Mouse (Mus musculus): ENCODE data around the gene Pan3. TPM values are rescaled to one million over a fixed set of nuclear protein-coding genes. Genes with fewer than 3 reads are reported as not detected.

Pan3 gene
- total RNA-seq, 2 experiments from 2014 or later, result 20.7 to 22.9 TPM

DNA sequence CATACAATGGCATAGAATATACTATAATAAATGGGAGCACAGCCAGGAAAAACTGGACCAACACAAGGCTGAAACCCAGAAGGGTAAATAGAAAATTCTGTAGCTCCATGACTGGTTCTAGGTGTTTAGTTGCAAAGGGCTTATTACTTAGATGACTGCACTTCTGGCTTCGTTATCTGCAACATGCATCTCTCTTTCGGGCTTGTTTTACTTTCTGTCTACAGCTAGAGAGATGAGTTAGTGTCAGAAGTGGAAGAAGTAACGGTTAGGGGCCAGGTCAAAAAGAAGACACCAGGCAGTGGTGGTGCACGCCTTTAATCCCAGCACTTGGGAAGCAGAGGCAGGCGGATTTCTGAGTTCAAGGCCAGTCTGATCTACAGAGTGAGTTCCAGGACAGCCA, 46.1 kb downstream of the Pan3 start:
- intact Hi-C loops (cut with DNase I), result no loop called here
- no peak for DNase-seq

DNA sequence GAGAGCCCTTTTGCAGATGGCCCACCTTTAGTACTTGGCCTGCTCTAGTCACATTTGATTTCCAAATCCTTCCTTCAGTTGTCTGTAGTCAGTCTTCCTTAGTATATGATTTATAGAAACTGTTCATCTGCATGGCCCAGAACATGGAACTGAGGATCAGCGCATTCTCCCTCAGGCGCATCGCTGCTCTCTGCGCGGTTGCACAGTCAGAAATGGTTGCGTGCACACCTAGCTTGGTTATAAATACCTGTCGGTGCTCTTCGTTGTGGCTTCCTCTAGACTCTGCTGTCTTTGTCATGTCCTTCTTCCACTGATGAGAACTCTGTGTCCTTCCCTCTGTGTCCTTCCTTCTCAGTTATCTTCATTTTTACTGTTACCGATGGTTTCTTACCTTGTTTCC, 47.1 kb downstream of the Pan3 start:
- no peak for DNase-seq
- intact Hi-C loops (cut with DNase I), result no loop called here

DNA sequence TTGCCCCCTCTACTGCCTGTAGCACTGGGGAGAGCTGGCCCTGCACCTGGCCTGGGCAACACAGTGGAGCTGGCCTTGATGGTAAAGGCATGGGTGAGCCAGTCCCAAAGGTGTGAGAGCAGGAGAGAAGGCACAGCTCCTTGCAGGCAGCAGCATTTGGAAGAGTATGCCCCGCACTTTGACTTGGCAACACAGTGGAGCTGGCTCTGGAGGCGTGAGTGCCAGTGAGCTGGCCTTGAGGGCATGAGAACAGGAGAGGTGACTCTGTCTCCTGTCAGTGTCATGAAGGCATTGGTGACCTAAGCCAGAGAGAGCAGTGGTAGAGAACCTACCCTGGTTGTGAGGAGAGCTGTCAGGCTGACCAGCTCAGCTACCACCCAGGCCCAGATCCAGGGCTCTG, 49.4 kb downstream of the Pan3 start:
- DNase-seq, result no peak
- intact Hi-C loops (cut with DNase I), result no loop called here

DNA sequence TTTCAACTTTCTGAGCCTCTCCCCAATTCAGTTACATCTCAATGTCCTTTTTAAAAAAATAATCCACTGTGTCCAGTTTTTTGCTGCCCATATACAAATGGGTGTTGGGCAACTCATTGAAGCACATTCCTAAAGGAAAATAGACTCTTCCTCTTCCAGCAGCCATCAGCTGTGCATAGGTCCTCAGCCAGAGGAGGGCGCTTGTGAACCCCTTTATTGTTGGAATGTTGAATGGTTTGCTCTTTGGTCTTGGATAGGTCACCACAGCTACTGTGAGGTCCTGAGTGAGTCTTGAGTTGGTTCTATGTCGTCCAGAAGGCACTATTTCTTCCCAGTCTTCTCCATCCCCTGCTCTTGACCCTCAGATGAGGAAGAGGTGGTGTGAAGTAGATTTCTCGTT, 54.2 kb downstream of the Pan3 start:
- intact Hi-C loops (cut with DNase I), result no loop called here
- DNase-seq, result no peak

DNA sequence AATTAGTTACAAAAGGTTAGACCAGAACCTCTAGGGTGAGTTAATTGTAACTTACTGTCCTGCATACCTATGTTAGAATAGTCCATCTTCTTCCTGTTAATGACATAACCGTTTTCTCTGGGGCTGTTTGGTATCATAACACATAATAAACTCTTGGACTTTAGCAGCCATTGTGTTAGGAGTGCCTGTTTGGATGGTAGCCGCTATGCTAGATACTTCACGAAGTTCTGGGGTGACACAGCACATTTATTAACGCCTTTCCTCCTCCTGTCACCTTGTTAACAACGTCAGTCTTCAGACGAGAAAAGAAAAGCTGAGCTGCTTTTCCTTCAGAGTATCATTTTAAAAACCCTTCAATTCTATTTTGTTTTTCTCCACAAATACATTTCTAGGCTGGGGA, 59.3 kb downstream of the Pan3 start:
- intact Hi-C loops (cut with DNase I), result no loop called here
- no peak for DNase-seq

DNA sequence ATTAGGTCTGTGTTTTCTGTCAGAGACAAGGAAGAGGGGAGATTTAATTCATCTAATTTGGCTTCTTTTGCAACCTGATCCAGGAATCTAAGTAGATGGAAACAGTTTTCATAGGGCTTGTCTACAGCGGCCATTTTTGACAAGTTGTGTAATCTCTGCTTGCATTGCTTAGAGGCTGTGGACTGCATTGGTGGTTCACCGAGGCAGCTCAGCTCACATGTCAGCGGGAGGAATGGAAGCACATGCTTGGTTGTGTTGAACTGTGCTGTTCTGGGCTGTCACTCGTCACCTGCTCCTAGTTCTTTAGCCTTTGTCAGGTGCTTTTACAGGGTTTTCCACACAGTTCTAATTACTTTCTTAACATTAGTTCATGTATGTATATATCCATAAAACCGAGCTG, 60.9 kb downstream of the Pan3 start:
- DNase-seq, result no peak
- intact Hi-C loops (cut with DNase I), result no loop called here

DNA sequence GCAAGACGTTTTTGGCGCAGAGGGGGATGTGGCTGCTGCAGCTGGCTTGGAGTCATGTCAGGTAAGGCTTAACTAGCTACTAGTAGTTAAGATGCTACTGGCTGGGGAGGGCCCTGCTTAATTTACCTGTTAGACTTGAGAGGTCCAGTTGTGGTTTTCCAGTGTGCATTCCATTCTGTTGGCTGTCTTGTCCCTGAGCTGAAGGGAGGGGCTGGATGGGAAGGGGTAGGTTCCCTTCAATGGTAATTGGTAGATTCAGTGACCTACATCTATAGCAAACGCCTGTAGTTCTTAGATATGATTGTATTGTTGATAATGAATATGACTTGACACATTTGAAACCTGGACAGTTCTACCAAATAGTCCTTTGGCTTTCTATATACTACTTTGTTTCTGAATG, 62.5 kb downstream of the Pan3 start:
- intact Hi-C loops (cut with DNase I), result no loop called here
- no peak for DNase-seq

DNA sequence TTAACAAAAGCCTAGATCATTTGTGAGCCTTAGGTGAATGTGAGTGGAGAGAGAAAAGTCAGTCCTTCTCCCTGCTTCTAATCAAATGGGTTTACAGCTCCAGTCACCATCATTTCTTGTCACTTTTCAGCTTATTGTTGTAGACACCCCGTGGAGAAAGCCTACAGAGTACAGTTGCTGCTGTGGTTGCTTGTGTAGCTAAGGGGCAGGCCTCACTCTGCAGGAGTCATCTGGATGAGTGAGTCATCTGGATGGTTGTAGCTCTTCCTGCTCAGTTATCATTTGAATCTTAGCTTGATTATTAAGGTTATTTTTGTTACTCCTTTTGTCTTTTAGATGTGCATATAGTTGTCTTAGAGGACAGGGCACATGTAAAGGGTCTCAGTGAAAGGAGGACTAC, 63.2 kb downstream of the Pan3 start:
- no peak for DNase-seq
- intact Hi-C loops (cut with DNase I), result no loop called here

DNA sequence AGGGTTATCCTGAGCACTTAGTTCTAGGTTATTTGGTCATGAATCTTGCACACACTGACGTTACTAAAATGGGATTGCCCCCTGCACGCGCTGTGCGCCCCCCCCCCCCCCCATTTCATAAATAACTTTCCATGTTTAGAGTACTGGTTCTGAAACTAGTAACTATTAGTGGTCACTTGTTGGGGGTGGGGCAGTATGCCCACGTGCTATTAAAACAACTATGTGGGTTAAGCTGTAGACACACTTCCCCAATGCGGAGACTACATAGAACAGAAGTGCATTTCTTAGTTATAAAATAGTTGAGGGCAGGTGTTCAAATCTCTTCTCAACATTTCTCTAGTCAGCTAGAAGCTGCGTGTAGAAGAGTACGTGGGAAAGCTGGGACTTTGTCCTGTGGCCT, 63.7 kb downstream of the Pan3 start:
- DNase-seq, result no peak
- intact Hi-C loops (cut with DNase I), result no loop called here

DNA sequence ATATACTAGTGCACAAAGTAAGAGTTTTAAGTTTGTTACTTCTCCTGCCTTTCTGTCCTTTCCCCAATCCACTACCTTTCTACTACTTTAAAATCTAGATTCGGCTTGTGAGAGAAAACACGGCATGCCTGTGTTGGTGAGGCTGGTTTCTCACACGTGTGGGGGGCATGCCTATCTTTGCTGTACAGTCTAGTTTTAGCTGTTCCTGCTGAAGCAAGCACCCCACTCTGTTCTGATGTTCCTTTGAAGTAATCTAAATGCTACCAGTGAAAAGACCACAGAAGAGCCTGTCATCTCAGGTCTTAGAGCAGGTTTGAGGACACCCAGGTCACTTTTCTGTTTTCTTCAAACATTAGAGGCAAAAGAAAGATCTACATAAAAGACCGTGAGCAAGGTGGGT, 64.4 kb downstream of the Pan3 start:
- DNase-seq, result no peak
- intact Hi-C loops (cut with DNase I), result no loop called here

DNA sequence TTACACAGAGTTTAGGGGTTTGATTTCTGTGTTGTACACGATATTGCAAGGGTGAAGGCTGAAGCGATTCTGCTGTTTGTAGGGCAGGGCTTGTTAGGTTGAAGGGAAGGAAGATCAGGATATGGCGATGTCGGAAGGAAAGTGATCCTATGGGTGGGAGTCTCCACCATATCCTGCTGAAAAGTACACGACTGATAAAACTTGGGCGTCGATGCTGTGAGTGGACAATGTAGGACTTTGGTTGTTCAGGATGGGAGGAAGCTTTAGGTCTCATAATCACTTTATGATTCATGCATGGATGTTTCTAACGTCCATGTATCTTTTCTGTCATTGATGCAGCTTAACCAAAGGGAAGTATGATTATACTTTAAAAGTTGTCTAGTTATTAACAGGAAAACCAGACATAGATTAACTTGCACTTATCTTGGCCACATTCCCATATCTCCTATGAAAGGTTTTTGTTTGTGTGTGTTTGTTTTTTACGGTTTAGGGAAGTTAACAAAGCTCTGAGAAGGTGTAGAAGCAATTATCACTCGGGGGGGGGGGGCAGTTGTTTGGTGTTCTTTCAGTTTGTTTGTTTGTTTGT, 64.9 kb downstream of the Pan3 start:
- DNase-seq, result no peak
- intact Hi-C loops (cut with DNase I), result no loop called here

DNA sequence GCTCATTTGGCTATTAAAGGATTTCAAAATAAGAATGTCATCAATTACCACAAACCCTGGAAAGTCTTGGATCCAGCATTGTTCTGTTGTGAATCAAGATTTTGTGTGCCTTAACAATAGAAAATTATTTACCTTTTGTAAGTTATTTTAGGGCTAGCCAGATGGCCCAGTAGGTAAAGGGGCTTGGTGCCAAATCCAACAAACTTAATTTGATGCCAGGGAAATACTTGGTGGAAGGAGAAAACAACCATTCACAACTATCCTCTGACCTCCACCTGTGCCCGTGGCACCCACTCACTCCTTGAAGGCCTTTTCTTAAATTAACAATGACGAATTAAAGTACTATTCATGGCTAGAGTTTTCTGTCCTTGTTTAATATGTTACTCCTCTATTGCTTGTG, 66.0 kb downstream of the Pan3 start:
- DNase-seq, result no peak
- intact Hi-C loops (cut with DNase I), result no loop called here

DNA sequence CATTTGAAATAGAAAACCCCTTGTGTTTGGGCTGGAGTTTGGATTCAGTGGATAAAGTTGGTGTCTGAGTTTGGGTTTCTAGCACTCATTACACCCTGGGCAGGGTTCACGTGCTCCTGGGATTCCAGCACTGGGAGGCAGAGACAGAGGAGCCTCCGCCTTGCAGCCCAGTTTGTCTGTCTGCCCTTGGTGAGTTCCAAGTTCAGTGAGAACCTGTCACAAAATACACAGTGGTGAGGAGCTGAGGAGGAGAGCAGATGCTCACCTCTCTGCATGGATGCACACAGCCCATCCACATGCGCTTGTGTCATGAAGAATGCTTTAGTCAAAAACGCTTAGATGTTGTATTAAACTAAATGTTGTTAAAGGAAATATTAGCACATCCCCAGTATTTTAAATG, 67.0 kb downstream of the Pan3 start:
- DNase-seq, result no peak
- intact Hi-C loops (cut with DNase I), result no loop called here

DNA sequence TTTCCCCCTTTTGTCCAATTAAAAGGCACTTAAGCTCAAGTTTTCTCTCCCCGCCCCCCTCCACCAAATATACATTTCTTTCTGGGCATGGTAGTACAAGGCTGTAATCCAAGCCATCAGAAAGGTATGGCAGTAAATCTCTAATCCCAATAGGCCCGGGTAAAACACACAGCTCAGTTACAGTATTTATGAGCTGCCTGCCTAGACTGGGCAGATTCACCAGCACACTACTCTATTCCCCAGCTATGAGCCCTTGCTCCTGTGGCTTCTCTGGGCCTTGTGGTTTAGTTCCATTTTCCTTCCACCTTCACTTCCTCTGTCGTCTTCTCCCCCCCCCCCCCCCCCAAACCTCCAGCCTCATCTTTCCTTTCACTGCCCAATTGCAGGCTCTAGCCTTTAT, 67.8 kb downstream of the Pan3 start:
- intact Hi-C loops (cut with DNase I), result no loop called here
- DNase-seq, result no peak

DNA sequence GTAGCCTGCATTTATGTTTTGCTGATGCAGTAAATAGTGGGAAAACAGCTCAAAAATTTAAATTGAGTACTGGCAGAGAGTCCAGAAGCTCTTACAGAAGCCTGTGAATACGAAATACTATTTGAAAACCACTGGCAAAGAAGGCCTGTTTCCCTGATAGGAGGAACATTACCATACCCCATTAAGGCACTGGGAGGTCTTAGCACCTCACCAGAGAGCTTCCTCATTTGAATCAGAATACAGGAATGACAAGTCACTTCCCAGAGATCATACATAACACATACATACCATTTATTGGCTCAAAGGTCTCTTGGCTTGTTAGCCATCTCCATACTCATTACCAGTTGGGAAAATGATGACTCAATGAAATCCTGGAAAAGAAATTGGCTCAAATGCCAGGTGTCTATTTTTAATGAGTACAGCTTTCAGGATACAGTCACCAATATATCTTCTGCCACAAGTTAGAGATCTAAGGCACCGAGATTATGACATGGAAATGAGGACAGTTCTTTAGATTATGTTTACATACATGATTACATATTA, 71.6 kb downstream of the Pan3 start:
- intact Hi-C loops (cut with DNase I), result no loop called here
- no peak for DNase-seq

DNA sequence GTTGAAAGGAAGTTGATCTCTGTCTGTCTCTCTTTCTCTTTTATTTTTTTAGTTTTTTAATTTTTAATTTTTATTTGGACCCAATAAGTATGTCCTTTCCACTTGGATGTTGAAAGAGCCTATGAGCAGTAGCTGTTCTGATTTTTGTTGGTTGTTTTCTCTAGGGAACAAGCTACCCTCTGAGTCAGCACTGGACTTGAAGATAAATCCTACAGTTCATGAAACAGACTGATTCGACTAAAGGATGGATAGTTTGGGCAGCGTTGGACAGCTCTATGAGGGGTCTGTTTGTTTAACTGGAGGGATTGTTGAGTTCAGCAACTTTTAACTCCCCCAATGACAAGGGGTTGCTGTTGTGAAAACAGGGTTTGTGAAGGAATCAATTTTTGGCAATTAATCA, 73.0 kb downstream of the Pan3 start:
- intact Hi-C loops (cut with DNase I), result no loop called here
- DNase-seq, result no peak

DNA sequence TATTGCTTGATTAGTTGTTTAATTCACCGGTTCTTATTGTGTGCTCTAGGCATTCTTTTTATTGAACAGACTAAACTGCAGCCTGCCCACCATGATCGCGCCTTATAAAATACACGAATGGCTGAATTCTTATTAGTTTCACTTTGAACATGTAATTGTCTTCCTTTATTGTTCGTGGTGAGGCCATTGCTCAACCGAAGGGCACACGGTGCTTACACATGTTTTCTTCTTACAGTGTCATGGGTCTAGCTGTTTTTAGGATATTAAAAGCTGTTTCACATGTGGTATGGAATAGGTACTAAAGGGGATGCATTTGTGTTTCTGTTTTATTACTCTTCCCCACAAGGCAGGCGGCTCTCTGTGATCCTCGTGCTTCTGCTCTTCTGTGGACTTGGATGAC, 81.4 kb downstream of the Pan3 start:
- intact Hi-C loops (cut with DNase I), result no loop called here
- no peak for DNase-seq

DNA sequence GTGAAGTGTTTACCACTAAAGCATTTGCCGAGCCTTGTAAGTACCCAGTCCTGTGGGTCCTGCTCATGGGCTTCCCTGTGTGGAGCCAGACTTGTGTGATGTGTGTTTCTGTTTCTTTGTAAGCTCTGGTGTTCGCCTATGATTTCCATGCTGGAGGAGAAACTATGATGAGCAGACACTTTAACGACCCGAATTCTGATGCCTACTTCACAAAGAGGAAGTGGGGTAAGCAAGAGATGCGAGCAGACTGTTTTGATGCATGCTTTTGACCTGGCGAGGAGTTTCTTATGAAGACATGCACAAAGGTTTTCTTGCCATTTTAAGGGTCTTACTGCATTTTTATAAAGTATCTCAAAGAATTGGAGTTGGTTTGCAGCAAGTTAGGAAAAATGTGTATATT, 97.0 kb downstream of the Pan3 start:
- intact Hi-C loops (cut with DNase I), result no loop called here
- DNase-seq, result no peak

DNA sequence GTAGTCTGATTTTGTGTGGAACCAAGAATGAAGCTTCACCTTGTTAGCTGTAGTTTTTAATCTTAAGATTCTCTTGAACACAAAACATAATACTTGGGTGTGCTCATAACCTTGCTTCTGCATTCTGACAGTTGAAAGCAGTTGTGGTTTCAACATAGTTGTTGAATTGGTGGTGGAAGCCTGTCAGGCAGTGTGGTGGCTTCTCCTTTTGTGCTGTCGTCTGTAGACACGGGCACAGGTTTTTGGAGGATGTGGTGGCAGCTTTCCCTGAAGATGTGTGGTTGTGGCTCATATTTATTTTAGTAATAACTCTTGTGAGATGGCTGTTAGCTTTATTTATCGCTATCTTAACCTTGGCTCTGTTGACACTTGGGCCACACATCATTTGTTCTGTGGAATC, 97.8 kb downstream of the Pan3 start:
- DNase-seq, result no peak
- intact Hi-C loops (cut with DNase I), result no loop called here

DNA sequence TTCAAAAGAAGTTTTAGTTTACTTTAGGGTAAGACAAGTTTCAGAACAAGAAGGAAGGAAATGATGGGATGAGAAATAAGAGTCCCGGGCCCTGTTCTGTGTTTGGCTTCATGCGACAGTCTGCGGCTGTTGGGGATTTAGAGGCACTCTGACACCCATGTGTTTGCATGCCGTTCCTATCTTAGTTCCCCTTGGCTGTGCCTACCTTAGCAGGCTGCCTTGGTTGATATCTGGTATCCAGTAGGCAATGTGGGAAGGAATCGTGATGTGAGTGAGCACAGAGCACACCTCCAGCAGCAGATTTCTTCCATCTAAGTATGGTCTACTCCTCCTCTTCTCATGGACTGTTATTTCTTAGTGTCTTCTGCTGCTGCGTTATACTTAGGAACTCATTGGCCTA, 102.1 kb downstream of the Pan3 start:
- intact Hi-C loops (cut with DNase I), result no loop called here
- no peak for DNase-seq

DNA sequence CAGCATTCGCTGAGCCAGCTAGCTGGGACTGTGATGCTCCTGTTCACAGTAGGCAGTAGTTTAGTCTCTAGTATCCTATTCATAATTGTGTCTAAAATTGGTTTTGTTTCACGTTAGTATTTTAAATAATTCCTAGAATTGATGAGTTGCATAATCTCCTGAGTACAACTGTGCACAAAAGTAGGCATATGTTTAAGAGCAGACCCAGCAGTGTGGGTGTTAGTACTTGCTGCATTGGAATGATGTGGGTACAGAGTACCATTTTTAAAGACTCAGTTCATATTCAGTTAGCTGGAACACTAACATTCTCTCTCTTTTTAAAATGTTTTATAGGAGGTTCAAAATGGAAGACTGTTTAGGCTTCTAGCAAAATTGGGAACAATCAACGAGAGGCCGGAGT, 109.4 kb downstream of the Pan3 start:
- intact Hi-C loops (cut with DNase I), result no loop called here
- DNase-seq, result no peak

DNA sequence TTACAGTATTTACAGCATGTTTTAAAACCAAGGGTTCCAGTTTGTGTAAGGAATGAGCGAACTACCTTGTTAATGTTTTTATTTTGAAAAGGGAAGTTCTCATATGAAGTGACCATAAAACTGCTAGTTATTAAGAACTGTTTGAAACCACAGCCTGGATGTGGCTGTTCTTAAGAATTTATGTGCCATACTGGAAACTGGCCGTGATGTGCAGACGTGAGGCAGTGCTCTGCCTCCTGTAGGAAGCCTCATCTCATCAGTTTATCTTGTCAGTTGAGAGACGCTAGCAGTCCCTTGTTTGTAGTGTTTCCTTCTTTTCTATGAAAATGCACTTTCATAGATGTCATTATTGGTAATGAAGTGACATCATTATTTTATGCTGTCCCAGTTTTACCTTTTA, 109.9 kb downstream of the Pan3 start:
- no peak for DNase-seq
- intact Hi-C loops (cut with DNase I), result no loop called here

DNA sequence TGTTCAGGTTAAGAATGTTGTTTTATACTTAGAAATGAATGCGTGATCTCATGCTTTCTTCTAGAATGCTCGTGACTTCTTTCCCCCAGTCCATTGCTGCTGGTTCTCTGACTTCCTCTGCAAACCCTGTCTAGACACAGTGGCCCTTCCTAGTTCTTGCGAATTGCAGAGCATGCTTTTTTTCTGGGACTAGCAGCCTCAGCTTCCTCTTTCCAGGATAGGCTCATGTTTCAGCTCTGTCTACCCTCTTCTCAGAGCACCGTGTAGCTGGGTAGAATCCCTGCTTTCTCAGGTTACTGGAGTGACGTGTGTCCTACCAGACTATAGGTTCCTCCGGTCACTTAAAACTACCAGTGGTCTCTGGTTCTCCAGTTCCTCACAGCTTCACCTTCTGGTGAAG, 112.3 kb downstream of the Pan3 start:
- DNase-seq, result no peak
- intact Hi-C loops (cut with DNase I), result no loop called here
